Mouse (Mus musculus): ENCODE results near the gene Ctr9.

The Ctr9 gene

GRCm38 (mm10) chr7:111028281-111029045, at the start of gene Ctr9:
Gene Ctr9 (plus strand): TSS chr7:111028951.
- DNase-seq (ENCODE audit: low spot score in 2 of 2) = peak; percentile 93 to 96

- DNase-seq (ENCODE audit: low spot score in 2 of 2) = no peak
Observed at GRCm38 (mm10) chr7:110981036-110981435, 47.7 kb upstream of the Ctr9 start.

GRCm38 (mm10) chr7:110982053-110982705, 46.6 kb upstream of the Ctr9 start, which contains the start of gene Mrvi1:
Gene Mrvi1 (minus strand): TSS chr7:110982461.
- no peak for DNase-seq (ENCODE audit: low spot score in 2 of 2)

- DNase-seq (ENCODE audit: low spot score in 2 of 2) = peak; percentile 56 to 76
Observed at GRCm38 (mm10) chr7:110982764-110983163, 46.0 kb upstream of the Ctr9 start.

- DNase-seq (ENCODE audit: low spot score in 2 of 2) = no peak
Observed at GRCm38 (mm10) chr7:110983621-110984020, 45.1 kb upstream of the Ctr9 start.

GRCm38 (mm10) chr7:110985581-110986265, 43.0 kb upstream of the Ctr9 start:
- no peak for DNase-seq (ENCODE audit: low spot score in 2 of 2)

- DNase-seq (ENCODE audit: low spot score in 2 of 2) = no peak
Observed at GRCm38 (mm10) chr7:110988081-110988480, 40.7 kb upstream of the Ctr9 start.

GRCm38 (mm10) chr7:110989286-110989879, 39.4 kb upstream of the Ctr9 start:
- no peak for DNase-seq (ENCODE audit: low spot score in 2 of 2)

GRCm38 (mm10) chr7:110990356-110991220, 38.2 kb upstream of the Ctr9 start:
- DNase-seq (ENCODE audit: low spot score in 2 of 2) = no peak

- DNase-seq (ENCODE audit: low spot score in 2 of 2) = no peak
Observed at GRCm38 (mm10) chr7:110991221-110991494, 37.6 kb upstream of the Ctr9 start.

GRCm38 (mm10) chr7:110998887-110999827, 29.6 kb upstream of the Ctr9 start:
- no peak for DNase-seq (ENCODE audit: low spot score in 2 of 2)

GRCm38 (mm10) chr7:111004136-111004840, 24.5 kb upstream of the Ctr9 start:
- DNase-seq (ENCODE audit: low spot score in 2 of 2) = peak; percentile 53 to 70

- no peak for DNase-seq (ENCODE audit: low spot score in 2 of 2)
Observed at GRCm38 (mm10) chr7:111014039-111014605, 14.6 kb upstream of the Ctr9 start.

GRCm38 (mm10) chr7:111014893-111015292, 13.9 kb upstream of the Ctr9 start:
- DNase-seq (ENCODE audit: low spot score in 2 of 2) = peak; percentile 90 to 98

GRCm38 (mm10) chr7:111015731-111016130, 13.0 kb upstream of the Ctr9 start:
- DNase-seq (ENCODE audit: low spot score in 2 of 2) = no peak

GRCm38 (mm10) chr7:111016921-111017320, 11.8 kb upstream of the Ctr9 start:
- no peak for DNase-seq (ENCODE audit: low spot score in 2 of 2)

- no peak for DNase-seq (ENCODE audit: low spot score in 2 of 2)
Observed at GRCm38 (mm10) chr7:111020814-111021213, 7.9 kb upstream of the Ctr9 start.

GRCm38 (mm10) chr7:111024068-111024594, 4.6 kb upstream of the Ctr9 start:
- no peak for DNase-seq (ENCODE audit: low spot score in 2 of 2)

- no peak for DNase-seq (ENCODE audit: low spot score in 2 of 2)
Observed at GRCm38 (mm10) chr7:111024912-111025311, 3.8 kb upstream of the Ctr9 start.

Measured in spleen, postnatal 4 days (tissue).